Mouse (Mus musculus) C2C12 (cell line): ENCODE measurements around the gene Zscan22.

Source experiments
- CEBPB ChIP-seq: IDR thresholded peaks from one replicate; pipeline ENCODE4 v1.6.1; 2011; ENCODE audit warnings: low read depth, mild to moderate bottlenecking, control low read depth, moderate library complexity
- CTCF ChIP-seq: IDR thresholded peaks from one replicate; pipeline ENCODE4 v1.5.1; 2011; ENCODE audit not compliant: control insufficient read depth, insufficient read depth, insufficient read length
- MAX ChIP-seq: IDR thresholded peaks from one replicate; pipeline ENCODE4 v1.6.1; 2011; ENCODE audit warnings: mild to moderate bottlenecking, control low read depth
- MYOD1 ChIP-seq: IDR thresholded peaks from one replicate; pipeline ENCODE4 v1.6.1; 2011; ENCODE audit warnings: low read depth; ENCODE audit not compliant: control insufficient read depth, insufficient read length
- MYOG ChIP-seq: IDR thresholded peaks from one replicate; pipeline ENCODE4 v1.6.1; 2011; ENCODE audit not compliant: control insufficient read depth, insufficient read length; ENCODE audit errors: extremely low read depth

DNA sequence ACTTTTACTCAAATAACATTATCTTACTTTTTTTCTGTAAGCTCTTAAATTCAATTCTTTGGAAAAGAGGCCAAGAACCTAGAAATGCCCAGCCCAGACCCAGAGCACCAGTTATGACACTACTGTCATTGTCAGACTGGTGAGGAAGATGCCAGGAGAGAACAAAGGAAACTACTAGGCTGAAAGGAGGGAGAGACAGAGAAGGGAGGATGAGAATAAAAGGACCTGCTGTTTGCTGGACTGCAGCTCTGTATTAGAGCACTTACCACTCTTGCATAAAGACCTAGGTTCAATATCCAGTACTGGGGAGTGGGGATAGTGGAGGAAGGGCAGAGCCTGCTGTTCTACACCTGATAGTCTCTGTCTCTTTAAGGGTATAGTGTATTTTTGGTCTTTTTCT lies 17.6 kb upstream of the Zscan22 start:
- TF ChIP-seq CTCF, result no peak
- TF ChIP-seq MYOG, result no peak
- TF ChIP-seq MYOD1, result no peak
- no peak for TF ChIP-seq CEBPB
- no peak for TF ChIP-seq MAX
